Mouse (Mus musculus): Measurements from ENCODE around the gene Commd8. TPM values are rescaled to one million over a fixed set of nuclear protein-coding genes. Genes with fewer than 3 reads are reported as not detected.

Gene Commd8
- polyA plus RNA-seq, 1 experiment from 2014 or later, result 110 TPM

DNA sequence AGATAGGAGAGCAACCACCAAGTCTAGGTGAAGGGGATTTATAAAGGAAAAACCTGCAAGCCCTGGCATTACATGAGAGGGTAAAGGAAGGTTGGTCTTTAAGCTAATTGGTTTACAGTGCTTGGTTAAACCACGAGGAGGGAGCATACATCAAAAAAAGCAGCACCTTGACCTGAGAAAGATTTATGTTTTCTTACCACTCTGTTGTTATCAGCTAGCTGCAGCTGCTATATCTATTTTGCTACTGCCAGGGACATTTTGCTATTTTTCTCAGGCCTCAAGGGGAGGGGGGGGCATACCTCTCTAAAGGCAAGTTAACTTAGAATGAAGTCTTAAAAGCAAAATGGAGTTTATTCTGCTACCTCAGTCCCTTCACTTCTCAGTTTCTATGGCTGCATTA is 13.2 kb upstream of the Commd8 start:
- no peak overlapping the region for H3K4me2 ChIP-seq (ENCODE audit: low read length)
- no peaks in the 10 kb centered on the region for H3K36me3 ChIP-seq (ENCODE audit: control insufficient read depth, insufficient read depth, low read length)
- 25% methylated on average over 1 of the region's 1 CpGs for WGBS
- ATAC-seq (replicated peaks; ENCODE audit: low FRiP score, low TSS enrichment, low read depth) (no peak), DNase-seq (ENCODE audit: low spot score) (peak; percentile 27)
- H3K4me1 ChIP-seq (replicated peaks; ENCODE audit: control insufficient read depth, insufficient read depth, low read length), result no peaks in the 10 kb centered on the region
- no peak overlapping the region for H3K4me3 ChIP-seq (ENCODE audit: low read depth, low read length)
- no peak overlapping the region for H3K27ac ChIP-seq (ENCODE audit: low read depth)
- no peaks in the 10 kb centered on the region for H3K27me3 ChIP-seq (replicated peaks; ENCODE audit: control insufficient read depth, insufficient read depth, low read length)
- no peak overlapping the region for H3K9ac ChIP-seq (ENCODE audit: low read length)
- H3K9me3 ChIP-seq (ENCODE audit: control insufficient read depth, low read length), result no peaks in the 10 kb centered on the region

DNA sequence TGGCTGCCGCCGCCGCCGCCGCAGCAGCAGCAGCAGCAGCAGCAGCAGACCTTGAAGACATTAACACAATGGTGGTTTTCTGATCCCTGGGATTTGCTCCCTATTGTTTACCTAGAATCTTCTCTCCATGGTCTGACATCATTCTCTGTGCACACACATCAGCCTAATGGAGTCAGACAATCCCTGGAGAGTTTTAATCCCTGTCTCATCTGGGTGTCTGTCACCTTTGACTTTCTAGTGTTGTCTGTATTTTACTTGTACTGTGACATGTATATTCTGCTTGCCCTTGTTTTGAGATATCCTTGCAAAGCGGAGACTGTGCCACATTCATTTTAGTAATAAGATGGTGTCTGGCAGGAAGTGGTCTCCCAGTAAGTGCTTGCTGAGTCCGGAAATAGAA is 7.5 kb upstream of the Commd8 start:
- Histone ChIP-seq H3K27ac (ENCODE audit: low read depth) (no peak overlapping the region), H3K4me3 (ENCODE audit: low read depth, low read length) (no peak overlapping the region), H3K36me3 (ENCODE audit: control insufficient read depth, insufficient read depth, low read length) (no peaks in the 10 kb centered on the region), H3K4me2 (ENCODE audit: low read length) (no peak overlapping the region), H3K9ac (ENCODE audit: low read length) (no peak overlapping the region), H3K27me3 (replicated peaks; ENCODE audit: control insufficient read depth, insufficient read depth, low read length) (no peaks in the 10 kb centered on the region), H3K4me1 (replicated peaks; ENCODE audit: control insufficient read depth, insufficient read depth, low read length) (no peaks in the 10 kb centered on the region), H3K9me3 (ENCODE audit: control insufficient read depth, low read length) (no peaks in the 10 kb centered on the region)
- no peak for ATAC-seq (replicated peaks; ENCODE audit: low FRiP score, low TSS enrichment, low read depth)
- no peak for DNase-seq (ENCODE audit: low spot score)
- 17% methylated on average over 7 of the region's 7 CpGs for WGBS

DNA sequence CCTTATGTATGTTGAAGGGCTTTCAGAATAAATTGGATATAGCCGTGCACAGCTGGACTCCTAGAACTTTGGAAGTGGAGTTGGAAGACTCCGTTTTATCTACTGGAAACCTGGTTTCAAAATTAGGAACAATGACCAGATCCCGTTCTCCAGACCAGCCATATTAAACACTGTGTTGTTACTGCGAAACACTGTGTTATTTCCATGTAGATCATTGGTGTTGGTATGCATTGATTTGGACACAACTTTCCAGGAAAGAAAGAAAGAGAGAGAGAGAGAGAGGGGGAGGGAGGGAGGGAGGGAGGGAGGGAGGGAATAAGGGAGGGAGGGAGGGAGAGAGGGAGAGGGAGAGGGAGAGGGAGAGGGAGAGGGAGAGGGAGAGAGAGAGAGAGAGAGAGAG is 7.1 kb upstream of the Commd8 start:
- Histone ChIP-seq H3K9me3 (ENCODE audit: control insufficient read depth, low read length) (no peaks in the 10 kb centered on the region), H3K27ac (ENCODE audit: low read depth) (no peak overlapping the region), H3K9ac (ENCODE audit: low read length) (no peak overlapping the region), H3K4me1 (replicated peaks; ENCODE audit: control insufficient read depth, insufficient read depth, low read length) (no peaks in the 10 kb centered on the region), H3K4me2 (ENCODE audit: low read length) (no peak overlapping the region), H3K36me3 (ENCODE audit: control insufficient read depth, insufficient read depth, low read length) (no peaks in the 10 kb centered on the region), H3K4me3 (ENCODE audit: low read depth, low read length) (no peak overlapping the region), H3K27me3 (replicated peaks; ENCODE audit: control insufficient read depth, insufficient read depth, low read length) (no peaks in the 10 kb centered on the region)
- no peak for ATAC-seq (replicated peaks; ENCODE audit: low FRiP score, low TSS enrichment, low read depth)
- no peak for DNase-seq (ENCODE audit: low spot score)
- 85% methylated on average over 4 of the region's 4 CpGs for WGBS

DNA sequence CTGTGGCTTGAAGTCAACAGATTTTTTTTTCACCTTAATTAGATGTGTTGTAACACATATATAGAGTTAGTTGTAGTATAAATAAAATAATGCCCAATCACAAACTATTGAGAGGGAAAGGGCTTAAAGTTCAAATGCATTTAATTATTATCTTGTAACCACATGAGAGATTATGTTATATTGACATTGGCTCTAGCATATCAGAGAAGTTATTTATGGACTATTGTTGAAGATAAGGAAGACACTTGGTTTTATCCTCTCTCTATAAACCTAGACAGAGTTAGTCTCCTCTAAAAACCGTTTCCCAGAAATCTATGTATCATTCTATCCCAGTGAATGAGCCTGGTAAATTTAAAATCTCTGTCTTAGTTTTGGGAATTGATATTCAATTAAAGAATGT is 5.5 kb upstream of the Commd8 start:
- DNase-seq (ENCODE audit: low spot score), result no peak
- no peaks in the 10 kb centered on the region for H3K36me3 ChIP-seq (ENCODE audit: control insufficient read depth, insufficient read depth, low read length)
- H3K9me3 ChIP-seq (ENCODE audit: control insufficient read depth, low read length), result no peaks in the 10 kb centered on the region
- no peaks in the 10 kb centered on the region for H3K27me3 ChIP-seq (replicated peaks; ENCODE audit: control insufficient read depth, insufficient read depth, low read length)
- H3K4me3 ChIP-seq (ENCODE audit: low read depth, low read length), result no peak overlapping the region
- H3K4me2 ChIP-seq (ENCODE audit: low read length), result no peak overlapping the region
- no peaks in the 10 kb centered on the region for H3K4me1 ChIP-seq (replicated peaks; ENCODE audit: control insufficient read depth, insufficient read depth, low read length)
- ATAC-seq (replicated peaks; ENCODE audit: low FRiP score, low TSS enrichment, low read depth), result no peak
- 52% methylated on average over 1 of the region's 1 CpGs for WGBS
- no peak overlapping the region for H3K9ac ChIP-seq (ENCODE audit: low read length)
- H3K27ac ChIP-seq (ENCODE audit: low read depth), result no peak overlapping the region

DNA sequence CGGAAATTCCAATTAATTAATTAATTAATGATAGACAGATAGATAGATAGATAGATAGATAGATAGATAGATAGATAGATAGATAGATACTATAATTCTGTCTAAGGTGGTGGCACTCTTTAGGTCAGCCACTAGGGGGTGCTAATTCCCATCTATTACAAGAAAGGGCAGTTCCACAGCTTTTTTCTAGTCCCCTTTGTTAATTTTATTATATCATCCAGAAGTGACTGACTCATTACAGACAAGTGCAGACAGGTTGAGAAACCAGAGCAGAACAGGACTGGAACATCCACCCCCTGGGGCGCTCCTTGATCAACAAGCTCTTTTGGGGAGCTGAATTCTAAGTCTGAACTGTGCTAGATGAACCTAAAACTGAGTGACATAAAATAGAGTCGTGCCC is 4.7 kb upstream of the Commd8 start:
- Histone ChIP-seq H3K4me3 (ENCODE audit: low read depth, low read length) (no peak overlapping the region), H3K9ac (ENCODE audit: low read length) (no peak overlapping the region), H3K36me3 (ENCODE audit: control insufficient read depth, insufficient read depth, low read length) (no peaks in the 10 kb centered on the region), H3K9me3 (ENCODE audit: control insufficient read depth, low read length) (no peaks in the 10 kb centered on the region), H3K4me2 (ENCODE audit: low read length) (no peak overlapping the region), H3K4me1 (replicated peaks; ENCODE audit: control insufficient read depth, insufficient read depth, low read length) (no peaks in the 10 kb centered on the region), H3K27me3 (replicated peaks; ENCODE audit: control insufficient read depth, insufficient read depth, low read length) (no peaks in the 10 kb centered on the region), H3K27ac (ENCODE audit: low read depth) (no peak overlapping the region)
- DNase-seq (ENCODE audit: low spot score), result peak; percentile 68
- WGBS, result 36% methylated on average over 3 of the region's 3 CpGs
- ATAC-seq (replicated peaks; ENCODE audit: low FRiP score, low TSS enrichment, low read depth), result no peak

DNA sequence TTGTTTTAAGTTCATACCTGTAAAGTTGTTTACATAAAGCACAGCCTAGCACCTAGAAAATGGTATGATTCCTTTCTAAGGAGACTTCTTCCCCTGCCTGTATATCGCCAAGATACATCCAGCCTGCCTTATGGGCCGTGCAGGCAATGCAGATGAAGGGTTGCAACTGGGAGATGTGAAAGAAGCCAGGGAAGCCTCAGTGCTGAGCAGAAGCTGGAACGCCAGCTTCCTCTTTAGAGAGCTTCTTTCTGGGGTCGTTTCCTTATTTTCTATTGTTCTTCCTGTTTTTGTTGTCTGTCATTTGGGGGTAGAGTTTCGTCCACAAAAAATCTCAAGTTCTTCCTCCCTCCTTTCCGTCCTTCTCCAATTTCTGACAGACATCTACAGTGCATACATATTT is 2.1 kb upstream of the Commd8 start:
- DNase-seq (ENCODE audit: low spot score) (no peak), ATAC-seq (replicated peaks; ENCODE audit: low FRiP score, low TSS enrichment, low read depth) (no peak)
- no peaks in the 10 kb centered on the region for H3K9me3 ChIP-seq (ENCODE audit: control insufficient read depth, low read length)
- H3K4me1 ChIP-seq (replicated peaks; ENCODE audit: control insufficient read depth, insufficient read depth, low read length), result peaks cover 10% of the 10 kb centered on the region
- no peaks in the 10 kb centered on the region for H3K27me3 ChIP-seq (replicated peaks; ENCODE audit: control insufficient read depth, insufficient read depth, low read length)
- no peak overlapping the region for H3K4me3 ChIP-seq (ENCODE audit: low read depth, low read length)
- no peak overlapping the region for H3K27ac ChIP-seq (ENCODE audit: low read depth)
- WGBS, result 57% methylated on average over 6 of the region's 6 CpGs
- no peak overlapping the region for H3K9ac ChIP-seq (ENCODE audit: low read length)
- peaks cover 3% of the 10 kb centered on the region; the same call in 1 of the 2 replicates for H3K36me3 ChIP-seq (ENCODE audit: control insufficient read depth, insufficient read depth, low read length)
- no peak overlapping the region for H3K4me2 ChIP-seq (ENCODE audit: low read length)

DNA sequence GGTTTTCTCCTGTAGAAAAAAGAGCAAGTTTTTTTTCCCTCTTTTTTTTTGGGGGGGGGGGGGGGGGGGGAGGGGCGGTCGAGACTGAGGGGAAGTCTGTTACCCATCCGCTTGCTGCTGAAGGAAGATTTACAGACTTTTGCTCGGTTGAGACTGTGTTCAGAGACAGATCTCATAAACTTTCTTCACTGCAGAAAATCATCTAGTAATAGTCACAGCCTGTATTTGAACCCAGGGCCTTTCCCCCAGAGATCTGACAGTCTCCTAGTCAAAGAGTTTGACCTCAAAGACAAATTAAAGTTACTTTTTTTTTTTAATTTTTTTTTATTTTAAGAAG is 264 bp upstream of the Commd8 start:
- no peaks in the 10 kb centered on the region for H3K9me3 ChIP-seq (ENCODE audit: control insufficient read depth, low read length)
- H3K27ac ChIP-seq (ENCODE audit: low read depth), result no peak overlapping the region
- WGBS, result 2% methylated on average over 4 of the region's 4 CpGs
- ATAC-seq (replicated peaks; ENCODE audit: low FRiP score, low TSS enrichment, low read depth) (peak; percentile 74; the same call in 1 of the 2 replicates), DNase-seq (ENCODE audit: low spot score) (no peak)
- peaks cover 11% of the 10 kb centered on the region; the same call in 1 of the 2 replicates for H3K36me3 ChIP-seq (ENCODE audit: control insufficient read depth, insufficient read depth, low read length)
- H3K4me3 ChIP-seq (ENCODE audit: low read depth, low read length), result peak overlapping the region; percentile 70
- H3K4me1 ChIP-seq (replicated peaks; ENCODE audit: control insufficient read depth, insufficient read depth, low read length), result peaks cover 17% of the 10 kb centered on the region
- peak overlapping the region; percentile 43 for H3K4me2 ChIP-seq (ENCODE audit: low read length)
- no peaks in the 10 kb centered on the region for H3K27me3 ChIP-seq (replicated peaks; ENCODE audit: control insufficient read depth, insufficient read depth, low read length)
- no peak overlapping the region for H3K9ac ChIP-seq (ENCODE audit: low read length)

DNA sequence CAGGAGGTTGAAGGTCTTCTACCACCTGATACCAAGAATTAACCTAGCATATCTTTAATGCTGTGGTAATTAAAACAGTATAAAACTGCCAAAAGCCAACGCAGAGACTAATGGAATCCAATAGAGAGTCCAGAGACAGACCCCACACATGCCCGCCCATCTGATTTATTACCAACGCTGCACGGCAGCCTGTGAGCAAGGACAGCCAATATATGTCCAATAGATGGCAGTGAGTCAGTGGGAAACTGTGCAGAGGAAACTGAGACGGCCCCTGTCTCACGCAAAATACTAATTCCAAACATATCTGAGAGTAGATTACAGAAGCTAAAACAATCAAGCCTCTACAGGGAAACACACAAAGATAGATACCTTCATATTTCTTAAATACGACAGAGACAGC is 3.6 kb downstream of the Commd8 start:
- Histone ChIP-seq H3K27ac (ENCODE audit: low read depth) (no peak overlapping the region), H3K27me3 (replicated peaks; ENCODE audit: control insufficient read depth, insufficient read depth, low read length) (no peaks in the 10 kb centered on the region), H3K4me3 (ENCODE audit: low read depth, low read length) (no peak overlapping the region), H3K9ac (ENCODE audit: low read length) (no peak overlapping the region), H3K4me2 (ENCODE audit: low read length) (no peak overlapping the region), H3K36me3 (ENCODE audit: control insufficient read depth, insufficient read depth, low read length) (peaks cover 39% of the 10 kb centered on the region), H3K4me1 (replicated peaks; ENCODE audit: control insufficient read depth, insufficient read depth, low read length) (peaks cover 17% of the 10 kb centered on the region), H3K9me3 (ENCODE audit: control insufficient read depth, low read length) (no peaks in the 10 kb centered on the region)
- WGBS, result 35% methylated on average over 7 of the region's 7 CpGs
- no peak for ATAC-seq (replicated peaks; ENCODE audit: low FRiP score, low TSS enrichment, low read depth)
- DNase-seq (ENCODE audit: low spot score), result no peak

DNA sequence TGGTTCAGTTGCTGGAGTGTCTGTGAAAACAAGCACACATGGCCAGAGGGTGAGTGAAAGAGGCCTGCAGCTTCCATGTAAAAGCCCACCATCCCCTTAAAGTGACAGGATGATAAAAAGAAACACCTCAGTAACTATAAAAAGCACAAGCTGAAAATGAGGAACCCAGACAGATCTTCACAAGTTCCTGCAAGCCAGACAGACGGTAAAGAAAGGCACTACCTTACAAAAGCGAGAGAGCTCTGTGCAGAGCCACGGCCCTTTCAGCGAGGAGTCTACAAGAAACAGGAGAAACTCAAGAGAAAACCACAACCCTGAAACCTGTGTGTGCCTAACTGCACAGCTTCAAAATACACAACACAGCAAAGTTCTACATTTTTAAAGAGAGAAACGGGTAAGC is 5.1 kb downstream of the Commd8 start:
- ATAC-seq (replicated peaks; ENCODE audit: low FRiP score, low TSS enrichment, low read depth), result no peak
- WGBS, result 80% methylated on average over 5 of the region's 5 CpGs
- Histone ChIP-seq H3K4me2 (ENCODE audit: low read length) (no peak overlapping the region), H3K36me3 (ENCODE audit: control insufficient read depth, insufficient read depth, low read length) (peaks cover 51% of the 10 kb centered on the region), H3K9ac (ENCODE audit: low read length) (no peak overlapping the region), H3K27me3 (replicated peaks; ENCODE audit: control insufficient read depth, insufficient read depth, low read length) (no peaks in the 10 kb centered on the region), H3K4me3 (ENCODE audit: low read depth, low read length) (no peak overlapping the region), H3K4me1 (replicated peaks; ENCODE audit: control insufficient read depth, insufficient read depth, low read length) (peaks cover 17% of the 10 kb centered on the region), H3K9me3 (ENCODE audit: control insufficient read depth, low read length) (no peaks in the 10 kb centered on the region), H3K27ac (ENCODE audit: low read depth) (no peak overlapping the region)
- no peak for DNase-seq (ENCODE audit: low spot score)

Measured in intestine, embryonic 14.5 days (tissue).